Mouse (Mus musculus): ENCODE results near the gene Strn. TPM values are rescaled to one million over a fixed set of nuclear protein-coding genes. Genes with fewer than 3 reads are reported as not detected.
A peak's percentile ranks its signal among the peaks of the same experiment; 100 is the strongest.
"Not testable (repeated sequence)": the region's sequence is repeated elsewhere in the genome, so short reads cannot be mapped to it uniquely, and the experiment has no call there.

Strn gene
- total RNA-seq, 2 experiments from 2014 or later, result 13.7 to 19.6 TPM

DNA sequence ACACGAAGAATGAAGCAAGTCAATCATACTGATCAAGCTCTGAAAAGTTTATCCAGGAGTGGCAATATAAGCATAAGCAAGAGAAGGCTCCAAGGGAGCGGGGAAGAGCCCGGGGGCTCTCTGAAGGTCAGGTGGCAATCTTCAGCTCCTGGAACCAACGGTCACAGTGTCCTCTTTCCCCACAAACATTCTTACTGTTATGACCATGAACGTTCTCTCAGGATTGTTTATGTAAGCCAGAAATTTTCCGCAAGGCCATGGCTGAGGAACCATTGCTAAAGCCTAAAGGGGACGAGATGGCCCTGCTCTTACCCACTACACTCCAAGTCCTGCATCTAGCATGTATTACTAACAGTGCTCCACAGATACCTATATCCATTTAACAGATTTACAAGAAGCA, 15.3 kb downstream of the Strn start:
- no peak for ATAC-seq (replicated peaks; ENCODE audit: low FRiP score, low TSS enrichment, poor library complexity, severe bottlenecking)

DNA sequence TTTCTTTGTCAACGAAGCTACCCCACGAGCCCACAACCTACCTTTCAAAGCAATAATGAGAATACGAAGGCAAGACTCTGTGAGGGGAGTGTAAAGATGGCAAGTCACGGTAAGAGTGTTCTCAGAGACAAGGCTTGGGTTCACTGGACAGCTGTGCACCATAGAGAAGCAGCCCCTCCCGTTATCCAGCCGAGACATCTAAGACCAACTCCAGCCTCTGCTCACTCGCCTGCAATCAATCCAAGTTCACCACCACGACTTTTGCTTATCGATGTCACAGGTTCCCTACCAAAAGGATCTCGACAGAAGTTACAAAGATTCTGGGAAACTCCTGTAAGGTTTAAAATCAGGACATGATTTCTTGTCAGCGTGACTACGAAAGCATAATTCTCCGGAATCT, 17.9 kb downstream of the Strn start:
- ATAC-seq (replicated peaks; ENCODE audit: low FRiP score, low TSS enrichment, poor library complexity, severe bottlenecking), result no peak

- no peak for ATAC-seq (replicated peaks; ENCODE audit: low FRiP score, low TSS enrichment, poor library complexity, severe bottlenecking)
Observed at GRCm38 (mm10) chr17:78710258-78710657, 26.7 kb downstream of the Strn start.

DNA sequence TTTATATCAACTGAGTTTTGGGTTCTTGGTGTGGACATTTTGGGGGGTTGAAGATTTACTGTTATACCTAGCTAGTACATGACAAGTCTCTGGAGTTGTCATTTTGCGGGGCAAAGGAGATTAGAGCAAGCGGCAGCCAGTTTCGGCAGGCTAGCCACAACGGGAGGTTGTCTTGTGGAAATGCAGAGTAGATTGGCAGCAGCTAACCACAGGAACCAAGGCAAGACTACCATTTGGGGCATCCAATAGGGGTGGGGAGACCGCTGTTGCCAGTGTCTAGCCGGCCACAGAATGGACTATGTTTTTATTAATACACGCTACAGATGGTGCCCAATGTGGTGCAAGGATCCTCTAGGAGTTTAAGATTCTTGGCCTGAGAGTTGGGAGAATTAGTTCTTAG, 28.6 kb downstream of the Strn start:
- ATAC-seq (replicated peaks; ENCODE audit: low FRiP score, low TSS enrichment, poor library complexity, severe bottlenecking), result peak; percentile 75

DNA sequence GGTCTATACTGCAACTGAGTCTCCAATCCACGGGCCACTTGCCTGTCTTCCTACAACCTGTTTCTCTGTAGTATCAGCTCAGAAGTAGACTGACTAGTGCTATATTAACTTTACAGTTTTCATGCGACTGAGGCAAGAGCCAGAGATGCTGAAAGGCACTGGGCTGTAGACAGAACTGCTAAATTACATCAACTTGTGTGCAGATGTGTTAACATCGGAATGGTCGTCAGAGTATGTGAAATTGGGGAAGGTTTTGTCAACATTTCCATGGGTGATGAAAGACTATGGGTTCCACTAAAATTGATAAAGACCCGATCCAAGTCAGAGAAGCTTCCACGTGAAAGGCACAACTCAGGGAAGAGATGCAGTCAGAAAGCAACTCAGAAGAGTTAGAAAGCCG, 34.0 kb downstream of the Strn start:
- no peak for ATAC-seq (replicated peaks; ENCODE audit: low FRiP score, low TSS enrichment, poor library complexity, severe bottlenecking)

GRCm38 (mm10) chr17:78698965-78699364, 38.0 kb downstream of the Strn start:
- no peak for ATAC-seq (replicated peaks; ENCODE audit: low FRiP score, low TSS enrichment, poor library complexity, severe bottlenecking)

- peak; percentile 61 for ATAC-seq (replicated peaks; ENCODE audit: low FRiP score, low TSS enrichment, poor library complexity, severe bottlenecking)
Observed at GRCm38 (mm10) chr17:78697462-78697861, 39.5 kb downstream of the Strn start.

- peak; percentile 93 for ATAC-seq (replicated peaks; ENCODE audit: low FRiP score, low TSS enrichment, poor library complexity, severe bottlenecking)
Observed at GRCm38 (mm10) chr17:78696922-78697321, 40.1 kb downstream of the Strn start.

GRCm38 (mm10) chr17:78689231-78689630, 47.8 kb downstream of the Strn start:
- not testable (repeated sequence) for ATAC-seq (replicated peaks; ENCODE audit: low FRiP score, low TSS enrichment, poor library complexity, severe bottlenecking)

GRCm38 (mm10) chr17:78687971-78688370, 49.0 kb downstream of the Strn start:
- peak; percentile 54 for ATAC-seq (replicated peaks; ENCODE audit: low FRiP score, low TSS enrichment, poor library complexity, severe bottlenecking)

DNA sequence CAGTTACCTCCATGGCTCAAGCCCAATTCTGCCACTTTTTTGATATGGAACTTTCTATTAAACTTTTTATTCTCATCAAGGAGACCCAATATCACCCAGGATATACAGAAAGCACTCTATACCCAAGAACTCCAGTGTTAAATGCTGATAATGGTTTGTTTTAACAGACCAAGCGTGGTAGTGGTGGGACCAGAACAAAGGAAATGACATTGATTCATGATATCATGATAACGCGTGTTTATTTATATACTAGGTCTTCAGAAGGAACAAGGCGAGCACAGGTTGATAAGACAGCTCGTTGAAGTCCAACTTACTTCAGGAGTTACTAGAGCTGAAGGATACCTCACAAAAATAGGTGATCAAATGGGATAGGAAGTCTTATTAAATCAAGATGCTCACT, 52.0 kb downstream of the Strn start:
- peak; percentile 75 for ATAC-seq (replicated peaks; ENCODE audit: low FRiP score, low TSS enrichment, poor library complexity, severe bottlenecking)

DNA sequence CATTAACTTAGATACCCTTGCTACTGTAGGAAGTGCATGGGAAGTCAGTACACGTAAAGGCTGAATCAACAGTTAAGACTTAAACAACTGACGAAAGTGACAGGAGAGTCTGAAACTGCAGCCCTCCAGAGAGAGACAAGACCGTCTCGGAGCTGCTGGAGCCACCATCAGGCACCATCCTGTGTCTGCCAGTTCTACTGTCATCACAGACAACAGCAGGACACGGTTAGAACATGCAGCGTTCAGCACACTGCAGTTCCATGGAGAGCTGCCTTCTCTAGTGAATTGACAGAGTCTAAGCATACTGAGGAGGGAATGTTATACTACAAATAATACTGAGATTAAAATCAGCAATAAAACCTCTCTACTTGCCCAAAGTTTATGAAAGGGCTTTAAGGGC, 54.6 kb downstream of the Strn start:
- ATAC-seq (replicated peaks; ENCODE audit: low FRiP score, low TSS enrichment, poor library complexity, severe bottlenecking), result no peak

GRCm38 (mm10) chr17:78679503-78679902, 57.5 kb downstream of the Strn start:
- no peak for ATAC-seq (replicated peaks; ENCODE audit: low FRiP score, low TSS enrichment, poor library complexity, severe bottlenecking)

DNA sequence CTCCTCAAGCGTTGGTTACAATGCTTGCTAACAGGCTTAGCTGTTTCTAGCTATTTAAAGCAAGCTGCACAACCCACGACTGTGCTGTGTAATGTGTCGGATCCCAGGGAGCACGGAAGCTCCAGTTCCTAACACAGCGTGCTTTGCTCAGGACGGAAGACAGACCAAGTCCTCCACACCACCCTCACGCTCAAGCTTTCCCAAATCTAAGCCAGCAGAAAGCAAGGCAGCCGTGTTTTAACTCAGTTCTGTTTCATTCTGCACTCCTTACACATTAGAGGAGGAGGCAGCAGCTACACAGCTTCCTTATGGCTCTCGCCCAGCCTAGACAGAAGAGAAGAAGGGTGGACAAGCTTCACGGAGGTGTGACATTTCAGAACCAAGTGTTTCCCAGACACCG, 60.2 kb downstream of the Strn start:
- 0 out of 2 replicates have a peak, but pooled peaks have one; percentile 14 for ATAC-seq (replicated peaks; ENCODE audit: low FRiP score, low TSS enrichment, poor library complexity, severe bottlenecking)

GRCm38 (mm10) chr17:78664962-78665545, 71.9 kb downstream of the Strn start:
- ATAC-seq (replicated peaks; ENCODE audit: low FRiP score, low TSS enrichment, poor library complexity, severe bottlenecking), result no peak

- ATAC-seq (replicated peaks; ENCODE audit: low FRiP score, low TSS enrichment, poor library complexity, severe bottlenecking), result no peak
Observed at GRCm38 (mm10) chr17:78654841-78655240, 82.2 kb downstream of the Strn start.

DNA sequence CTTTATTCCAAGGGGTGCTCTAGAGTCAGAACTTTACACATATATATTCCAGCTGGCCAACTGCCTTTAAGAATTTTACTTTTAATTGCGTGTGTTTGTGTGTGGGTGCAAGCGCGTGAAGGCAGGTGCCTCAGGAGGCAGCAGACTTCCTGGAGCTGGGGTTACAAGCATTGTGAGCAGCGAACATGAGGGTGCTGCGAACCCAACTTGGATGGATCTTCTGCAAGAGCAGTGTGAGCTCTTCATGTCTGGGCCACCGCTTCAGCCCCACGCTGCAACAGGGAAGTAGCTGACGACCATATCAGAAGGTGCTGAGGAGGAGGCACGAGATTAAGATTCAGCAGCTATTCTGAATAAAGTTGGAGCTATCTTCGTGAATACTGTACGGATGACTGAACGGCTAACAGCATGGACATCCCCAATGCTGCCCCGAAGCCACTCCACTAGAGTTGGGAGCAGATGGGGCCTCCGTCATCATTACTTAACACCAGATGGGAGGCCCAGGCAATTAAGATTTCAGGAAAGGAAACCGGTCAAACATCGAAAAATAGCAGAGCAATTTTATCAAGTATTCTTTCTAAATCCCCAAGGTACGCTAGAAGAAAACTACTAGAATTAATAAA, 93.0 kb downstream of the Strn start:
- ATAC-seq (replicated peaks; ENCODE audit: low FRiP score, low TSS enrichment, poor library complexity, severe bottlenecking), result no peak

DNA sequence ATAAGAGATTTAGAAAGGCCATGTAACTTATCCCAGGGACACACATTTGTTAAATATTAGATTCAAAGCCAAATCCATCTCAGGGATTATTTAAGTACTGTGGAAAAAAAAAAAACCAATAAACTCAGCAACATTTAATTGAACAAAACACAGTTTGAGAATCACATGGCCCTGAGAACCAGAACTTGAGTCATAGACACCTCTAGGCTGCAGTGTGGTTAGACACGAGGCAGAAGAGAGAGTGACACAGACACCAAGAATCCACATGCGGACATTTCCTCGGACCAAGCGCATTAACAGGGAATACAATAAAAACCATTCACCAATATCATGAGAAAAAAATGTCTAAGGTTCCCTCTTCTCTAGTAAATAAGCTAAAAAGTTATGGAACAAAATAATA, 94.7 kb downstream of the Strn start:
- no peak for ATAC-seq (replicated peaks; ENCODE audit: low FRiP score, low TSS enrichment, poor library complexity, severe bottlenecking)

DNA sequence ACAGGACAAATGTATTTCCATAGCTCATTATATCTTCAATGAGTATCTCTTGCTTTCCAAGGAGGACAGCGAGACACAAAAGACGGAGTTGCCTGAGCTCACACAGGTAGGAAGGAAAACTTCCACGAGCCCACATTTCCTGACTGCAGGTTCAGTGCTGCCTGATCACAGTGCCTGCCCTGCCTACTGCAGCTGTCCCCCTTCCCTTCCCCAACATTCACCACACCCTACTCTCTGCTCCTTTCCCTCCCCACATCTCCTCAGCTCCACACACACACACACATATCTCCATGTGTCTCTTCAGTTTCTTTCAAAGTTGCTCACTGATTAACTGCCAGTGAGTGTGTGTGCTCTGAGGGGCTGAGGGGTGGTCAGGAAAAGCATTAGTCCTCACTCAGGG, 96.6 kb downstream of the Strn start:
- no peak for ATAC-seq (replicated peaks; ENCODE audit: low FRiP score, low TSS enrichment, poor library complexity, severe bottlenecking)

DNA sequence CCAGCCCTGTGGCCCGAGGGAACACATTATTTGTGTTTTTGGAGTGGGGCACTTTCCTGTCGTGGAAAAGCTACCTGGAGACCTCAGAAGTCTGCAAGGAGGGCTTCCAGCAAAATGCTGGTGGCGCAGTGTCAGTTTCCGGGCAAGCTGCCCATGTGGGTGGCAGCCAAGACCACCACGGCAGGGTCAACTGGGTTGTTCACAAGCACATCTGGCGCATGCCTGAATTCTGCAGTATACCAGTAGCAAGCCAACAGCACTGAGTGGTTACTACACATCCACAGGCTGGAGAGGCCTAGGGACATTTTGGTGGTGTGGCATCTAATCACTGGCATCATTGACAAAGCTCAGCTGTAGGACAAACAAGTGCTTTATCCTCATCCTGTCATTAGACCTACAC, 97.9 kb downstream of the Strn start:
- no peak for ATAC-seq (replicated peaks; ENCODE audit: low FRiP score, low TSS enrichment, poor library complexity, severe bottlenecking)

DNA sequence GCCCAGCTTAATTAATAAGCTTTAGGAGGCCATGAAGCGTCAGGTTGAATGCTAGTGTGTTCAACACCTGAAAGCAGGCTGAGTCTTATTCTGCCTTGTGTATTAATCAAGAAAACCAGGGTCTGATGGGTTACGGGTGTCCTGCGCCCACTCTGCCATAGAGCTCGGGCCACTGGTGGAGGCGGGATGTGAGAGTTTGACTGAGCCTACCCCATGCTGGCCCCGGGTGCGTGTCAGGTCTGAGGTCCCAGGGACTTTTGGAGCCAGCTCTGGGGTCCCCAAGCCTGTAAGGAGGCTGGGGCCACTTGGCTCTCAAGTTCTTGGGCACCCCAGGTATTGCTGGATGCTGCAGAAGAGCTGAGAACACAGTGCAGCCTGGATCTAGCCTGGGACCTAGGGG, 99.9 kb downstream of the Strn start:
- ATAC-seq (replicated peaks; ENCODE audit: low FRiP score, low TSS enrichment, poor library complexity, severe bottlenecking), result no peak

GRCm38 (mm10) chr17:78635616-78636015, 101.4 kb downstream of the Strn start:
- ATAC-seq (replicated peaks; ENCODE audit: low FRiP score, low TSS enrichment, poor library complexity, severe bottlenecking), result no peak
